Mouse (Mus musculus): ENCODE data around the gene Lix1.

DNA sequence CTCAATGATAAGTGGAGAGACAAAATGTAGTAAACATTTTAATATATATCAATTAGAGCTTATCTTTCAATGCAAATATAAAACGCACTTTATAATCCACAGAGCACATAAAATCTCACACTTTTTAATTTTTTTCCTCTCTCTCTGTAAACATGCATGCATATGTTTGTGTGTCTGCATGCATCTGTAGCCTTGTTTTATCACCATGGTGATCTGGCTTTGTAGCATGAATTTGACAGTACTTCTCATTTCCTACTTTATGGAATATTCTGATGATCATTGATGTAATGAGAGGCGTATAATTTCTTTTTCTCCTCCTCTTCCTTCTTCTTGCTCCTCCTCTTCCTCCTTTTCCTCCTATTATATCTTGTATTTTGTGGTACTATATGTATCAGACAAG lies 9.7 kb downstream of the Lix1 start:
- no peak for TF ChIP-seq CTCF (IDR thresholded peaks at IDR 0.05)
- no peak for TF ChIP-seq EP300 (IDR thresholded peaks at IDR 0.05)

Measured in lung, postnatal 0 days (tissue).